Mouse (Mus musculus): Measurements from ENCODE around the gene Lztr1. TPM values are rescaled to one million over a fixed set of nuclear protein-coding genes. Genes with fewer than 3 reads are reported as not detected.
"Not testable (repeated sequence)": the region's sequence is repeated elsewhere in the genome, so short reads cannot be mapped to it uniquely, and the experiment has no call there.

Lztr1 gene
- total and polyA plus RNA-seq, 3 experiments = 53.4 to 248 (median 74.0) TPM

DNA sequence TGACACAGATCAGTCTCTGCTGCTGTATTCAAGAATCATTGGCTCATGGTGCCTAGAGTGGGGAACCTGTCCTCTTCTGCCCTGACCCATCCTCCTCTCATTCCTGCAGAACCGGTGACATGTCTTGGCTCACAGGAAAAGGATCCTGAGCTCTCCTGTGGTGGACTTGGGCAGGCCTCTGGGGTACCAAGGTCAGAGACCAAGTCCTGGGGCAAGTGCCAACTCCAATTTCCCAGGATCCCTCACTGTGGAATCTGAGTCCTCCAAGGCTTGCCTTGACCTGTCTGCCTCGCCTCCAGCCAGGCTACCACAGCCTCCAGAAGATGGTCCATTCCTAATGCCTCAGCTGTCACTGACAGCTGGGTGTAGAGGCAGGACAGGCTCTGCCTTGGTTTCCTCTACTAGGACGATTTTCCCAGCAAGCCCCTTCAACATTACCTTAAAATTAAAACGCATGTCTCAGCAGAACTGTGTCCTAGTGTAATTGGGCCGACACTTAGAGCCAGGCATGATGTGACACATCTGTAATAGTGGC lies 1.4 kb upstream of the Lztr1 start:
- peak; percentile 20 for DNase-seq

DNA sequence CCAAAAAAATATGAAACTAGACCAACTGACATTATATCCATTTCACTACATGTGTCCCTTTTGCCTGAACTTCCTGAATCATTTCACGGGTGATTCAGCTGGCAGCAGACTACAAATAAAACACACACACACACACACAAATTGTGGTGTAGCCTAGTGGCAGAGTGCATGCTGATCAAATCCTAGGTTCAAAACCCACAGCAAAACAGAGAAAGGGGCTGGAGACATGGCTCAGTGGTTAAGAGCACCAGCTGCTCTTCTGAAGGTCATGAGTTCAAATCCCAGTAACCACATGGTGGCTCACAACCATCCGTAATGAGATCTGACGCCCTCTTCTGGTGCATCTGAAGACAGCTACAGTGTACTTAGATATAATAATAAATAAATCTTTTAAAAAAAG lies 457 bp upstream of the Lztr1 start:
- not testable (repeated sequence) for DNase-seq

GRCm38 (mm10) chr16:17509240-17509597 lies 731 bp downstream of the Lztr1 start:
- DNase-seq = no peak

DNA sequence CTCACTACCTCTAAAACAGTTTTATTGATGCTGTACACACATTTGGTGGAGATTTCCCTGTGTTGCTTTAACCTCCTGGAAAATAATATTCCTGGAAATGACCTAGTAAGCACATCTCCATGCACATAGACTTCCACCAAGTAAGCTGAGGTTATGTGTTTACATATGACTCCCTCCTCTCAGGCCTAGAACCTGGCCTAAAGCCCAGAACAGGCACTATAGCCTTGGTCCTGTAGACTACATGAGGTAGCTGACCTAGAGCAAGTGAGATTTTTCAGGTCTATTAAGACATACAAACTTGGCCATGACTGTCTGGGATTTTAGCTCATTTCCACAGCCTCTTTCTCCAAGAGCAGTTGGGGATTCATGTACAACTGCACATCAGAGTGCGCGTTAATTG lies 1.7 kb downstream of the Lztr1 start:
- no peak for DNase-seq

GRCm38 (mm10) chr16:17510686-17511085 lies 2.2 kb downstream of the Lztr1 start:
- DNase-seq = no peak

GRCm38 (mm10) chr16:17511431-17511830 lies 2.9 kb downstream of the Lztr1 start:
- no peak for DNase-seq

GRCm38 (mm10) chr16:17518910-17519309 lies 10.4 kb downstream of the Lztr1 start:
- no peak for DNase-seq

GRCm38 (mm10) chr16:17524156-17524555 lies 15.7 kb downstream of the Lztr1 start:
- DNase-seq = no peak

DNA sequence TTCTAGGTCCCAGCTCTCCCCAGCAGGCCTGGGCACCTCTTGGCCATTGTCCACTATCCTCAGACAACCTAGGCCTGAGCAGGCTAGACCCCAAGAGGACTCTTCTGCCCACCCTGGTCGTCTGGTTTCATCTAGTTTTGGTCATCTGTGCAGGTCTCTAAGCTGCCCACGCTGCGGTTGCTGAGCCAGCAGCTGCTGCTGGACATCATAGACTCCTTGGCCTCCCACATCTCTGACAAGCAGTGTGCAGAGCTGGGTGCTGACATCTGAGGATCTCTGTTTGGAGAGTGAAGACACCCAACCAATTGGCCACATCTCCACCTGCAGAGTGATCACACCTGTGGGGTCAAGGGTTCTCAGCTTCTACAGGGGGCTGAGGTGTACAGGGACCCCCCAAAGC lies 17.0 kb downstream of the Lztr1 start:
- no peak for DNase-seq

DNA sequence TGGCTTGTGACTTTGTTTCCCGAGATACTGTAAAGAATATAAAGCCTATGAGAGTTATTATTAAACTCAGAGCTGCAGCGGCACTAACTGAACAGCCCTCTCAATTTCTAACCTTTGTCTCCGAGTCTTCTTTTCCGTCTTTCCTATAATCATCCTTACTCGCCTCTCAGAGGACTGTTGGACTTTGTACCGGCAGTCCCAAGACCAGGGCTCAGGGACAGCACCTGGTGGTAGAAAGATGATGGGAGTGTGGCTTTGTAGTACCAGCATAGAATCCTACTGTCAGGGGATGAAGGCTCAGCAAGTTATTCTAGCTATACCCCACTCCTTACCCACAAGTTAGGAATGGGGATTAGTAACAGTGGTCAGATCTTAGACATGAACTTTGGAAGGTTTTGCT lies 17.7 kb downstream of the Lztr1 start:
- no peak for DNase-seq

DNA sequence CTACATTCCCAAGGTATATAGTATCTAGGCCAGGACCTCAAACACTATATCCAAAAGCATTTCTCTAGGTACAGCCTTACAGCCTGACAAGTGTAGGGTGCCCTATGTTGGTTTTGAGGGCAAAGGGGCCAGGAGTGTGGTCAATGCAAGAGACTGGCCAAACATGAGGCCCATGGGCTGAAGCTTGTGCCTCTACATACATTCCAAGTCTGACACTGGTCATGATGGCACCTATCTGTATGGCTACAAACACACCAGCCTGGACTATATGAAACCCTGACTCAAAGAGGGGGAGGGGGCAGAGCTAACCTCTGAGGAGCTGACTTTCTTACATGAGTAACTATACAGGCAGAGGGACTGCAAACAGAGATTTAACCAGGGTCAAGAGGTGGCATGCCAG lies 19.1 kb downstream of the Lztr1 start:
- DNase-seq = no peak

DNA sequence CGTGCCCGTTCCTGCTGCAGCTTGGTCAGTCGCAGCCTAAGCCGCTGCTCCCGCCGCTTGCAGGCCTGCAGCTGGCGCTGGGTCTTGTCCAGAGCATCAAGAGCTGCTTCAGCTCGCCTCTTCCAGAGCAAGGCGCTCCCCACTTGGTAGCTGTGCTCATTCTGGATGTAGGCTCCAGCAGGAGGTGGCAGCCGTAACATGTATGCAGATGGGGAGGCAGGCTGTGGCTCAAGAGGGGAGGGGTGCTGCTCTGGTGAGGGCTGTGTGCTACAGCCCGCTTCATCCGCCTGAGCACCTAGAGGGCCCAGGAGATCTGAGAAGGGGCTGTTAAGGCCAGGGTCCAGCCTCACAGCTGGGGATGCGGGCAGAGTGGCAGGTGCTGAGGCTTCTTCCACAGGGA lies 19.8 kb downstream of the Lztr1 start:
- no peak for DNase-seq

- no peak for DNase-seq
Observed at GRCm38 (mm10) chr16:17529981-17530586, 21.6 kb downstream of the Lztr1 start.

DNA sequence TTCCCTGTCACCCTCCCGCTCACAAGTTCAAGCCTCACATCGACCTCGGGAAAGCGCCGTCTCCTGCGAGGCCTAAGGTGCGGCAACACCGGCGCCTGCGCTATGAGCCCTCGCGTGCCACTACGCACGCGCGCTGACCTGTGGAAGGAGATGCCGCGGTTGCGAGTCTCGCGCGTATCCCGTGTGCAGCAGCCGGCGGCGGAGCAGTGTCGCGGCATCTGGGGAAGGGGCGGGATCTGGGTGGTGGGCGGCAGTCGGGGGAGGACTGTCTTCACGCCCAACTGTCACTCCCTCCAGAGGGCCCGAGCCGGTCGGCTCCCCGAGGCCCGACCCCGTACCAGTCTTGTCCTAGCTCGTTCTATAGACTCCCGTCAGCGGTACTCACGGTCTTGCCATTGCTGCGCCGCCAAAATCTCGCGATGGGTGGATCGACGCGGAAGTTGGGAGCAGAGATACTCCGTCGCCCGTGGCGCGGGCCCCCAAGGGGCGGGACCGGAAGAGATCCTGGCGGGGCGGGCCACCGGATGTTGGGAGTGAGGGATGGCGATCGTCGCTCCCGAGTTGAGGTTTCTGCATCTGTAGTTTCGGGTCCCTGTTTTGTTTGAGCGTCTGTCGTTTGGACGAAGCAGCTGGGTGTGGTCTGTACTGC lies 22.3 kb downstream of the Lztr1 start, which contains the start of gene Thap7:
TSS of gene Thap7 (minus strand) at position 497 of the 649 bp plus-strand sequence.
- DNase-seq = peak; percentile 97

DNA sequence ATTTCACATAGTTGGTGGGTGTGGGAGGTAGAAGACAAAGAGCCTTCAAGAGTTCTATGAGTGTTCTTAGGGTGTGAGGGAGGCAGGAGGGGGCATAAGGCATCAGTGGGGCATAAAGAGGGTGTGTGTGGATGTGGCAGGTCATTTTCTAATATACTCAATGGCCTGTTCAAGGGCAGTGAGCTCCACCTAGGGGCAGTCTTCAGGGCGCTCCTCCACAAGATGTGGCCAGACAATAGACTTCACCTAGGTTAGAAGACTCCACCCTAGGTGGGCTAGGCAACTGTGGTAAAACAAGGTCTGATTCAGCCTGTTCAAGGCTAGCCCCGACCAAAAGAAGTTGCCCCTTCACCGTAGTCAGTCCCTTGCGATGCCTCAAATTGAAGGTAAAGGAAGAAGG lies 23.8 kb downstream of the Lztr1 start:
- no peak for DNase-seq

DNA sequence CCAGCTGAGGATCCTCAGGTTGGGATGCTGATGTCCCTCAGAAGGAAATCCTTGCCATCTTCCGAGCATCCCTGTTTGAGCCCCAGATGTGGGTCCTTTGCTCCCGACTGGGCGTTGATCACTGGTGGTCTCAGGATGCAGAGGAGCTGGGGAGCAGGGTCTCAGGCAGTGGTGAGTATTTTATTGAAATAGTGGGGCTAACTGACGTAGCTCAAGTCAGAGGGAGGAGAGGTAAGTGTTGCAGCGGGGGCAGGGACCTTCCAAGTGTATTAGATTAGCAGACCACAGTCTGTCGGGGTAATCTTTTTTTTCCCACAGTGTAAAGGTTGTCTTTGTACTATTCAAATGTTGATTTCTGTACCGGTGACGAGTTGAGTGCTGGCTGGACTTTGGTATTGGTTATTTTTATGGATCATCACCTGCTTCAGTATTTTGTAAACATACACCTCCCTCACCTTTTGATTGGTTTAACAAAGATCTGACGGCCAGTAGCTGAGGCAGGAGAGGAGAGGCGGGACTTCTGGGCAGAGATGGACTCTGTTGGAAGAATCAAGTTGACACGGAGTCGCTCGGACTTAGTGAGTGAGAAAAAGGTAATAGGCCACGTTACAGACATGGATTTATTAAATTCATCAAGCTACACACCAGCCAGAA lies 24.3 kb downstream of the Lztr1 start:
- no peak for DNase-seq

DNA sequence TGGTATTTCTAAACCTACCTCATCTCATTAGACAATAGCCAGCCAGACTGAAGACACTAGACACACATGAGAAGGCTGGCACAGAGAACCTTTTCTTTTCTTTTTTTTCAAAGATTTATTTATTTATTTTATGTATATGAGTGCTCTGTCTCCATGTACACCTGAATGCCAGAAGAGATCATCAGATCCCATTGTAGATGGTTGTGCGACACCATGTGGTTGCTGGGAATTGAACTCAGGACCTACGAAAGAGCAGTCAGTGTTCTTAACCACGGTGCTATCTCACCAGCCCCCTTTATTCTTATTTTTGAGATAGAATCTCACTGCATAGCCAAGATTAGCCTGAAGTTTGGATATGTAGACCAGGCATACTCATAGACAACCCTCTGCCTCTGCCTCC lies 28.1 kb downstream of the Lztr1 start:
- DNase-seq = no peak

- no peak for DNase-seq
Observed at GRCm38 (mm10) chr16:17542632-17543031, 34.1 kb downstream of the Lztr1 start.

DNA sequence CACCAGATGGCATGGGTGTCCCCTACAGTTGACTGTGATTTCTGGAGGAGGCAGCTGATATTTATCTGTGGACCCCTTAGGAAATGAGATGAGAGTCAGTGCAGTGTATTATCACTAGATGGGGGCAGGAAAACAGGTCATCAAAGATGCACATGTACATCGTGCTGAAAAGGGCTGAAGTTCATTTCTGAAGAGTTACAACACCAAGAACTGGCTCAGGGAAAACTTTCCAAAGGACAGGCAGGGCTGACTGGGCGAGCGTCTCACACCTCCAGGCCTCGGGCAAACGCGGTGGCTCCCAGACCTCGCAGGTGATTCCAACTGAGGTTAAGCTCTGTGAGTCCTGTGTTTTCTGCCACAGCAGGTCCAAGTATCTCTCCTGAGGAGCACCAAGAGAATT lies 44.3 kb downstream of the Lztr1 start:
- DNase-seq = no peak

GRCm38 (mm10) chr16:17553910-17554685 lies 45.6 kb downstream of the Lztr1 start:
- DNase-seq = peak; percentile 37

GRCm38 (mm10) chr16:17554702-17555101 lies 46.2 kb downstream of the Lztr1 start:
- not testable (repeated sequence) for DNase-seq

DNA sequence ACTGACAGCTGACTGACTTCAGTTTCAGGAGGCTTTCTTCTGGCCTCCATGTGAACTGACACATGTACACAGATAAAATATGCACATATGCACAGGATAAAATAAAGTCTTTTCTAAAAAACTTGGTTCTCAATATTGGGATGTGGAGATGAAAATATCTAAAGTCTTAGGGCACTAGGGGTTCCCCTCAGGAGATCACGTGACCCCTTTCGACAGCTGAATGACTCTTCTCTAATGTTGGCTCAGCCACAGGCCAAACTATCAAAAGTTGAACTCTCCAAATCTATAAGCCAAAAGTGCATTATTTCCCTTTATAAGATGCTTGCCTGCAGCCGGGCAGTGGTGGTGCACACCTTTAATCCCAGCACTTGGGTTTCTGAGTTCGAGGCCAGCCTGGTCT lies 47.7 kb downstream of the Lztr1 start:
- DNase-seq = no peak

GRCm38 (mm10) chr16:17556907-17557306 lies 48.4 kb downstream of the Lztr1 start:
- no peak for DNase-seq

All from adrenal gland, adult 2 months (tissue).